Mouse (Mus musculus) left cerebral cortex, adult 9 months (tissue): Measurements from ENCODE around the gene Emilin2.

Experiments used
- DNase-seq, 2 experiments: peaks; one replicate each; pipeline ENCODE4 v3.0.0; 2022; ENCODE audit warnings: low spot score in 2 of 2

Emilin2 gene

GRCm38 (mm10) chr17:71234041-71234594, 77.7 kb downstream of the Emilin2 start:
- DNase-seq, result no peak

DNA sequence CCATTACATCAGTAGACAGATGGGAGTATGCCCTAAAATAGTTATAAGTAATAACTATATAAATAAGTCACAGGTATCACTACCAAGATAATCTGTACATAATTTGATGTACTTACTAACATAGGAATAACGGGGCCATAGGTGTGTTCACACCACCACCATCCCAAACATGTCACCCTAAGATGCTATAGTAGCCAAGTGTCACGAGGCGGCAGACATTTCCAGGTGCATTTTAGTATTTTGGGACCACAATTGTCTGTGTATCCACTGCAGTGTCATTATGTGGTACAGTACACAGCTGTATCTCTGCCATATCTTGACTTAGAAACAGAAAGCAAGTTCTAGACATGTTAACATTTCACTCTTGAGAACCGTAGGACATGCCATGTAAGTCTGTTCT, 78.6 kb downstream of the Emilin2 start:
- DNase-seq, result no peak

GRCm38 (mm10) chr17:71231998-71232397, 79.8 kb downstream of the Emilin2 start:
- DNase-seq, result no peak

GRCm38 (mm10) chr17:71230108-71230709, 81.6 kb downstream of the Emilin2 start:
- DNase-seq, result no peak

- no peak for DNase-seq
Measured at GRCm38 (mm10) chr17:71228651-71229050, 83.1 kb downstream of the Emilin2 start.

- DNase-seq, result no peak
Measured at GRCm38 (mm10) chr17:71227128-71227895, 84.5 kb downstream of the Emilin2 start.

DNA sequence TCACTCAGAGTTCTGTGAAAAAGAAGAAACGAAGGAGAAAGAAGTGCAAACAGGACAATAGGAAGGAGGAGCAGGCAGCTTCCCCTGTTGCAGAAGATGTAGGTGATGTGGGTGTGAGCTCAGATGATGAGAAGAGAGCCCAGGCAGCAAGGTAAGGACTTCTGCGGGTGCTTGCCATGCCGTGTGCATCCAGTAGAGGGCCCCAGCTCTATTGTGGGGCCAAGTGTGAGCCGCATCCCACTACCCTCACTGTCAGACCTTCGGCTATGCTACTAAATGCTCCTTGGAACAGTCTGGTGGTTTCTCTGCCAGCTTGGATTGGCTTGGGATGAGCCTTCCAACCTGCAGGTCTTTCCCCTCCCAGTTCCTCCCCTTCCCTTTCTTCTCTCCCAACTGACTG, 86.7 kb downstream of the Emilin2 start:
- no peak for DNase-seq

- no peak for DNase-seq
Measured at GRCm38 (mm10) chr17:71224521-71224920, 87.3 kb downstream of the Emilin2 start.

- peak in 1 of 2 experiments; percentile 19 for DNase-seq
Measured at GRCm38 (mm10) chr17:71223676-71224075, 88.1 kb downstream of the Emilin2 start.

- DNase-seq, result no peak
Measured at GRCm38 (mm10) chr17:71221383-71221782, 90.4 kb downstream of the Emilin2 start.

DNA sequence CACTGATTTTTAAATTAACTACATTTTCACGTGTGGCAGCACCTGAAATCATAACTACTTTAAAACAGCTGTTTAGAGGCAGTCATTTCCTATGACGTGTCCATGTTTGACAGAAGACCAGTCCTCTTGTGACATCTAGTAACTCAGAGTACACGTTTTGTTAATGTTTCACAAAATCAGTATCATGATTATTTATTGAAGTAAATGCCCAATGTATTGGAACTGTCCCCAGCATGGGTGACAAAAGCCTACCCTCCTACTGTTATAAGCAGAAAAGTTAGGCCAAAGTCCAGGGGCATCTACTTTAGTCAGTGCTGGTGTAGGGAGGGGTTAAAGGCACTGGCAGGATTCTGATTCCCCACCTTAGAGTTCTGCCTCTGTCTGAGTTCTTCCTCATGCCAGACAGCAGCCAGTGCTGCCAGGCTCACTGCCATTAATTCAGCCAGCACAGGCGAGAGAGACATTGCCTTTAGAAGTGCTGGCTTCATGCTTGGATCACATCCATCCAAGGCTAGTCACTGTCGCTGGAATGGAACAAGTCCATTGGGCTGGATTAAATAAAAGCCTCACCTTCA, 94.6 kb downstream of the Emilin2 start:
- DNase-seq, result no peak

GRCm38 (mm10) chr17:71216263-71216662, 95.5 kb downstream of the Emilin2 start:
- no peak for DNase-seq

DNA sequence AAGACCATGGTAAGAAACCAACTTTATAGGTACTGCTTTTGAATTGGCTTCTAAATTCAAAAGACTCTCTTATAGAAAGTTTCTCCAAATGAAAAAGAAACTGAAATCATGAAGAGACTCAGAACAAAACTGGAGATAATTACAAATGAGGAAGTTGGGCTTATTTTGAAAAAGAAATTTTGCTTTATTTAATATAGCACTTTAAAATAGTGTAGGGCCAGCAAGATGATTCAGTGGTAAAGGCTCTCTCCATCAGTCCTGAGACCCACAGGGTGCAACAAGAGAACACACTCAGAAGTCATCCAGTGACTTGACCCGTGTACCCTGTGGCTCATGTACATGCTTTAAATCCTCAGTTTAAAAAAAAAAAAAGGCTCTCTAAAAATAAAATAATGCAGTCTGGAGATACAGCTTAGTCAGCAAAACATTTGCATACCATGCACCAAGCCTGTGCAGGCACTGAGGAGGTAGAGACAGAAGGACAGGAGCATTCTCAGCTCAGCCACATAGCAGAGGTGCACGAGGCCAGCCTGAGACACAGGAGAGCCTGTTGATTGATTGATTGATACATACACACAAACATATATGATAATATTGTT, 96.4 kb downstream of the Emilin2 start:
- DNase-seq, result no peak

GRCm38 (mm10) chr17:71214514-71215240, 97.1 kb downstream of the Emilin2 start:
- DNase-seq, result no peak

DNA sequence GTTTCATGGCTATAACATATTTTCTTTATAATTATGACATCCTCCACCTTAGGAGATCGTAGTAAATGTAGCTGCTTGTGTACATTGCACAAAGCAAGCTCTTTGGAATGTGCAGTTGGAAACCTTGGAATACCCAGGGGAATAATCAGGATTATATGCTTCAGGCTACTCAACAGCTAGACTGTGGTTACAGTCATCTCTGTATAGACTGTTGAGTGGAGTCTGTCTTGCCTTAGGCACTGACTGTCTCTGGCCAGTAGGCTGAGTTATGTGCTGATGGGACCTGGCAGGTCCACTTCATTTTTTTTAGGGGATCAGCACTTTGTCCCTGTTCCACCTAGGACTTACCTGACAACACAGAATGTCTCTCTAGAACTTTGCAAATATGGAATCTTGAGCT, 98.1 kb downstream of the Emilin2 start:
- no peak for DNase-seq

- no peak for DNase-seq
Measured at GRCm38 (mm10) chr17:71211962-71212646, 99.7 kb downstream of the Emilin2 start.

DNA sequence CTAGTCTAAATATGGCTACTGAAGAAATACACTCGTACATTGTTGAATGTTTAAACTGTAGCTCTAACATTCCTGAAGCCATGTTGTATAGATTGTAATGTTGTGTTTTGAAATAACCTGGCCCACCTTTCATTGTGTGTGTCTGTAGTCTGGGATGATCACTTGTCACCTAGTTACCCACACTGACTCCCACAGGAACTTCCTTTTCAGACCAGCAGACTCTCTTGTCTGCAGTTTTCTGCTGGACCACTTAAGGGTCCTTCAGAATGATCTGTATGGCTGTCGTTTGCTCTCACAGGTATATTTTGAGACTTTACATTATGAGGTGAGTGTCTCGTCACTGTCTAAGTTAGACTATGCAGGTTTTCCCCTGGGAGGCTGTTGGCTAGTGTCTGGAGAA, 101.8 kb downstream of the Emilin2 start:
- DNase-seq, result no peak

GRCm38 (mm10) chr17:71208921-71209320, 102.9 kb downstream of the Emilin2 start:
- DNase-seq, result no peak

DNA sequence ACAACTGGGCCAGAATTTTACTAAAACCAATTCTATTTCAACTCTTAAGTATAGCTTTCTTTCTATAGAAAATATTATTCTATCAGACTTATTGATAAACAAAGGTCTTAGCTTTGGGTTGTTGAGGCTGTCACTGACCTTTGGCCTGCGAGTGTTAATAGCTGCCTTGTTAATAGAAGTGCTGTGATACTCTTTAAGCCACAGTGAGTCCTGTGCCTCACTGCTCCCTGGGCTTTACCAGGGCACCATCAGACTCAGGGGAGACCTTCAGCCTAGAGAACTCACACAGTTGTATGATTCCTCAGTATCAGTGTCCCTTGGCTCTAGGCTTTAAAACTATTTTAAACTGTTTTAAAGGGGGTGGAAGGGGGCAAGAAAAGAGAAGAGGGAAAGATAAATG, 103.4 kb downstream of the Emilin2 start:
- no peak for DNase-seq

- DNase-seq, result no peak
Measured at GRCm38 (mm10) chr17:71207268-71207667, 104.5 kb downstream of the Emilin2 start.
